Mouse (Mus musculus) limb, embryonic 11.5 days (tissue): ENCODE measurements at regions not wholly inside any gene's neighbourhood (a gene's known extent, or its start where the extent isn't known, plus 50 kb on each side); places are given as distances from the start of the nearest gene placed in this dataset.
A peak's percentile ranks its signal among the peaks of the same experiment; 100 is the strongest.

Source experiments
- ATAC-seq: fragments of 200-750 bp; cut with Nextera tagmentation; 2 replicates; pipeline ENCODE4 v1.8.0; 2017; ENCODE audit warnings: low read depth; ENCODE audit not compliant: insufficient number of reproducible peaks, low FRiP score, low TSS enrichment
- DNase-seq: peaks from one replicate; pipeline ENCODE4 v3.0.0-alpha.2; 2015; ENCODE audit warnings: low spot score
- H3K27ac ChIP-seq: fragments of 300-500 bp; sonication (generic); replicated peaks from 2 replicates; pipeline ENCODE4 v1.5.1; 2014; ENCODE audit warnings: low read depth, mild to moderate bottlenecking, low read length
- H3K27me3 ChIP-seq: fragments of 300-500 bp; sonication (generic); 2 replicates; pipeline ENCODE4 v1.6.1; 2014; ENCODE audit warnings: mild to moderate bottlenecking, low read length, mixed read lengths; ENCODE audit not compliant: control insufficient read depth, insufficient read depth
- H3K36me3 ChIP-seq: fragments of 300-500 bp; sonication (generic); 2 replicates; pipeline ENCODE4 v1.6.1; 2014; ENCODE audit warnings: mild to moderate bottlenecking, low read length, moderate library complexity, mixed read lengths; ENCODE audit not compliant: control insufficient read depth, insufficient read depth
- H3K4me1 ChIP-seq: fragments of 300-500 bp; sonication (generic); 2 replicates; pipeline ENCODE4 v1.6.1; 2014; ENCODE audit warnings: low read length, mixed read lengths; ENCODE audit not compliant: control insufficient read depth, insufficient read depth
- H3K4me2 ChIP-seq: fragments of 300-500 bp; sonication (generic); 2 replicates; pipeline ENCODE4 v1.6.1; 2014; ENCODE audit warnings: low read depth, mild to moderate bottlenecking, moderate library complexity; ENCODE audit not compliant: severe bottlenecking
- H3K4me3 ChIP-seq: fragments of 300-500 bp; sonication (generic); 2 replicates; pipeline ENCODE4 v1.5.1; 2014; ENCODE audit warnings: low read depth, low read length
- H3K9ac ChIP-seq: fragments of 300-500 bp; sonication (generic); 2 replicates; pipeline ENCODE4 v1.6.1; 2014; ENCODE audit warnings: mild to moderate bottlenecking, low read length
- H3K9me3 ChIP-seq: fragments of 300-500 bp; sonication (generic); 2 replicates; pipeline ENCODE4 v1.6.1; 2016; ENCODE audit warnings: low read length; ENCODE audit not compliant: control insufficient read depth
- WGBS: fragments of 180-500 bp; shearing (Covaris S2); extraction: QIAGEN DNeasy Blood & Tissue Kit; methylation state at CpG from one replicate; pipeline ENCODE4 v1.1.7; 2014; 5-methylcytosine and 5-hydroxymethylcytosine counted together

DNA sequence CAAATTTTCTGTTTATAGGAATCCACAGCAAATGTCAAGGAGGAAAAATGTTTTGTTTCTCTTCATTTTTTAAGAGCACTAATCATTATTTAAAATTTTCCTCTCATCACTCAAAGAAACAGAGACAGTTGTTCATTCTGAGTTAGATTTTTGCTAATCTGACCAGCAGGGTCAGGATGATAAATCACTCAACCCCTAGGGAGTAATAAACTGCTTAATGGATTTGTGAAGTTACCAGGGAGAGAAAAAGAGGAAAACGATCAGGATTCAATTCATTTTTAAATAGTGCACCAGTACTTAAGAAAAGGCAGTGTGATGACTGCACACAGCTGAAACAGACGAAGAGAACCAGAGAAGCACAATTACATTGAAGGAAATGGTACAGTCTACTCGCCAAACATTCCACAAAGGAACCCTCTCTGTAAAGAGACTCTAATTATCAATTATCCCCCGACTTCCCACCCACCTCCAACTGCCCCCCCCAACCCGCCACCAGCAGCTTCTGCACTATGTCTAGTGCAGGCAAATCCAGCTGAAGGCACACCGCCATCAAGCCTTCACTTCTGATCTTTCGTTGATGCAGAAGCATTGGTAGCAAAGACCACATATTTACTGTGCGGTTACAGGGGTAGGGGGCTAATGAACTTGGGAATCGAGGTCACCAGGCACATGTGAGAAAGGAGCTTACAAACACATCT, 481.9 kb downstream of the Psat1 start:
- H3K9me3 ChIP-seq = no peaks in the 10 kb centered on the region
- no peaks in the 10 kb centered on the region for H3K4me1 ChIP-seq
- no peaks in the 10 kb centered on the region for H3K36me3 ChIP-seq
- H3K4me2 ChIP-seq = no peak overlapping the region
- ATAC-seq (no peak), DNase-seq (peak; percentile 23)
- WGBS = 11% methylated on average over 9 of the region's 9 CpGs
- no peak overlapping the region for H3K27ac ChIP-seq
- H3K9ac ChIP-seq = no peak overlapping the region
- no peaks in the 10 kb centered on the region for H3K27me3 ChIP-seq
- no peak overlapping the region for H3K4me3 ChIP-seq

DNA sequence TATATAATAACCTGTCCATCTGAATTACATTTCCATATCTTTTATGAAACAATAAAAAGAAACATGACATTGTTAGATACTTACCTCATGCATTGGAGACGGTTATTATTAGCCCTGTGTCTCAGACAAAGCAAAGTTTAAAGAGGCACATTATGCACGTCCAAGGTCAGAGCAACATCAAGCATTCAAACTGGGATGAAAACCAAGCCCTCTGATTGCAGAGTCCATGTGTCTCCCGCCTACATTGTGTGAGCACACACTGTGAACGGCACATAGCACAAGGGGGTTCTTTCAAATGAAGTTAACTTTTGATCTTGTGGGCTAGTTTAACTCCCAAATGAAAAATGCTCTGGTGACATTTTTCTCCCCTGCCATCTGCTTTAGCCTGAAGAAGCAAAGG, 489.3 kb downstream of the Psat1 start:
- Histone ChIP-seq H3K36me3 (no peaks in the 10 kb centered on the region), H3K27ac (no peak overlapping the region), H3K9me3 (no peaks in the 10 kb centered on the region), H3K4me3 (no peak overlapping the region), H3K4me1 (no peaks in the 10 kb centered on the region), H3K4me2 (no peak overlapping the region), H3K27me3 (no peaks in the 10 kb centered on the region), H3K9ac (no peak overlapping the region)
- 66% methylated on average over 4 of the region's 4 CpGs for WGBS
- ATAC-seq = no peak
- DNase-seq = no peak

DNA sequence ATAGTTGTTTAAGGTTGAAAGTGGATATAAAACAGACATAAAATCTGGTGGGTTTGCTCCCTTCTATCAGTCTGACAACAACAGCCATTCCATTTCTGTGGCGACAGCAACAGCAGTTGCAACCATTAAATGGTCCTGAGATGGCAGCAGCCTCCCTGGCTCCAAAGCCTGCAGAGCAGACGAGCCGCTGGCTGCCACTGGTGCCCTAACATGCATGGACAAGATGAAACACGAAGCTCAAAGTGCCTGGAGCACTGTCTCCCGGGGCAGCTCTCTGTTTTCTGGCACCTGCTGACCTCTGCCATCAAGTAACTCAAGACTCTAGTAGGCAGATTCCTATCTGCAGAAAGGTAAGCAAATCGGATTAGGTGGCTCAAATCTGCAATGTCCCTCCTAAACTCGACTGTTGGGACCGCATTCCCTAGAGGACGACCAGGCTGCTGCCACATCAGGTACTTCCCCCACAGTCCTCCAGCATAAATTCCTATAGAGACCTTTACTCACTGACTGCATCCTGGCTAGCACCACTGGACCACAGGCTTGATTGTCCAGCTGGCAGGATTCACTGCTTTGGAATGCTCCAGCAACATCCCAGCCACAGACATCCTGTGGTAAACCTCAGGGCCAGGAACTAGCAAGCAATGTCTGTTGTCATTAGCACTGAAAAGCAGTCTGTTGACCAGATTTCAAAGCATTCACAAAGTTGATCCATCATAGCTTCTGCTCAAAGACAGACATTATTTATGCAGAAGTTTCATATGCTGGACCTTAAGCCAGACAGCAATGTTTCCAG, 490.0 kb downstream of the Psat1 start:
- Histone ChIP-seq H3K4me2 (no peak overlapping the region), H3K9ac (no peak overlapping the region), H3K4me1 (no peaks in the 10 kb centered on the region), H3K27me3 (no peaks in the 10 kb centered on the region), H3K4me3 (no peak overlapping the region), H3K36me3 (no peaks in the 10 kb centered on the region), H3K9me3 (no peaks in the 10 kb centered on the region), H3K27ac (no peak overlapping the region)
- DNase-seq (peak; percentile 24), ATAC-seq (no peak)
- WGBS = 39% methylated on average over 9 of the region's 9 CpGs

DNA sequence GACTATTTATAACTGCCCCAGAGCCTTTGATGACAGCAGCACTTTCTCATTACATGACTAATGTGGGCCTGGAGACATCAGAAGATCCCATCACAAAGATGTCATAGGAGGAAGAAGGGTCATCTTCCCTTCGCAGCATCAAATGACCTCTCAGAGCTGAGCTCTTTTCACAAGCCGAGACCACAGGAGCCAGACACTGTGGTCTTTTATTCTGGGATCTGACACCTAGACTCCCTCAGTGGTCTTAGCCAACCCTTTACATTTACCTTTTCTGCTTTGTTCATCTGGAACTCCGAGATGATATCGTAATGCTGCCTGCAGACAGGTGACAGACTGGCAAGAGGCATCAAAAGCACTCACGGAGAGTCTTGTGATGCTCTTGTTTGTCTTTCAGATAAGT, 498.1 kb downstream of the Psat1 start:
- no peaks in the 10 kb centered on the region for H3K36me3 ChIP-seq
- H3K4me2 ChIP-seq = no peak overlapping the region
- H3K9ac ChIP-seq = no peak overlapping the region
- H3K4me1 ChIP-seq = no peaks in the 10 kb centered on the region
- ATAC-seq (no peak), DNase-seq (no peak)
- 59% methylated on average over 5 of the region's 5 CpGs for WGBS
- H3K9me3 ChIP-seq = no peaks in the 10 kb centered on the region
- no peak overlapping the region for H3K27ac ChIP-seq
- H3K4me3 ChIP-seq = no peak overlapping the region
- H3K27me3 ChIP-seq = no peaks in the 10 kb centered on the region

DNA sequence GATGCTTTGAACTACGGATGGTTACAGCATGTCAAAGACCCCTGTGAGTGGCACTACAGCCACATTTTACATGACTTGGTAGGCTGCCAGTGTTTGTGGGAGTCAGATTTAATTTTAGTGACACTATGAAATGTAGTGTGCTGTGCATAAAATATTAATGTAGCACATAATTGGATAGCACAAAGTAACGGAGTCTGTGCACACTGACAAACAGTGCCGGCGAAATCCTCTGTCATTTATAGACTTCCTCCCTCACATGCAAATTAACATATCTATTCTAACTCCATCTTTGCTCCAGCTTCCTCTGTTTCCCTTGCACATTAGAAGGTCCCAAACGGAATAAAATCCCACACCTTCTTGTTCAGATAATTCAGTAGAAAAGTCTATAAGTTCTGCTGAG, 515.3 kb downstream of the Psat1 start:
- ATAC-seq = no peak
- Histone ChIP-seq H3K9ac (no peak overlapping the region), H3K4me1 (no peaks in the 10 kb centered on the region), H3K27me3 (no peaks in the 10 kb centered on the region), H3K4me2 (no peak overlapping the region), H3K36me3 (no peaks in the 10 kb centered on the region), H3K4me3 (no peak overlapping the region), H3K9me3 (no peaks in the 10 kb centered on the region), H3K27ac (no peak overlapping the region)
- 96% methylated on average over 5 of the region's 5 CpGs for WGBS
- DNase-seq = no peak

DNA sequence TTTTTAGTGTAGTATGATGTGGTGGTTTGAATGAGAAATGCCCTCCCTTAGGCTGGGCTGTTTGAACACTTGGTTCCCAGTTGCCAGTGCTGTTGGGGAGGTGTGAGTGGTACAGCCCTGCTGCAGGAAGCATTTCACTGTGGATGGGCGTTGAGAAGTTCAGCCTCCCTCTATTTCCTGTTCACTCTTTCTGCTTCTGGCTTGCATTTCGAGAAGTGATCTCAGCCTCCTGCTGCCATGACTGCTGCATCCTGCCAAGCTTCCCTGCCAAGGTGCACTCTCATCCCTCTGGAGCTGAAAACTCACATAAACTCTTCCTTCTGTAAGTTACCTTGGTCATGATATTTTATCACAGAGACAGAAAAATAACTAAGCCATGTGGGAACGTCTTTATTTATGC, 525.8 kb downstream of the Psat1 start:
- ATAC-seq = no peak
- Histone ChIP-seq H3K9ac (no peak overlapping the region), H3K27ac (no peak overlapping the region), H3K36me3 (no peaks in the 10 kb centered on the region), H3K9me3 (no peaks in the 10 kb centered on the region), H3K4me3 (no peak overlapping the region), H3K27me3 (no peaks in the 10 kb centered on the region), H3K4me1 (no peaks in the 10 kb centered on the region), H3K4me2 (no peak overlapping the region)
- WGBS = 45% methylated on average over 3 of the region's 3 CpGs
- DNase-seq = no peak

DNA sequence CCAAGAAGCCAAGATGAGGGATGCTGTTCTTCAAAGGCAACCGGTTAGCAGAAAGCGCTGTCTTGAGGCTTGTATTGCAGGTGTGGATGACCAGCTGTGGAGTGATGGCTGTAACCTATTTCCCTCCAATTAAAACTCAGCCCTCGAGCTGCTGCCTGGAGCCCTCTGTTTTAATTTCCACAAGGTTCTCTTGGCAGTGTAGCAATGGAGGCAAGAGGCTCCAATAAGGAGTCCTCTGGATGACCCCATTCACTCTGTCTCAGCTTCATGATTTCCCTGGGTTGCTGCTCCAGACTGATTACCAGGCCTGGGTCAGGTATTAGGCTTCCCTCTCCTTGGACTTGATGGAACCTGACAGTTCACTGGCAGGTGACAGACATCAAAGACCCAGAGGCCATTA, 548.5 kb downstream of the Psat1 start:
- H3K4me1 ChIP-seq = no peaks in the 10 kb centered on the region
- no peaks in the 10 kb centered on the region for H3K27me3 ChIP-seq
- DNase-seq (no peak), ATAC-seq (no peak)
- H3K4me3 ChIP-seq = no peak overlapping the region
- no peaks in the 10 kb centered on the region for H3K9me3 ChIP-seq
- WGBS = 59% methylated on average over 3 of the region's 3 CpGs
- H3K9ac ChIP-seq = no peak overlapping the region
- H3K36me3 ChIP-seq = no peaks in the 10 kb centered on the region
- H3K27ac ChIP-seq = no peak overlapping the region
- H3K4me2 ChIP-seq = no peak overlapping the region

DNA sequence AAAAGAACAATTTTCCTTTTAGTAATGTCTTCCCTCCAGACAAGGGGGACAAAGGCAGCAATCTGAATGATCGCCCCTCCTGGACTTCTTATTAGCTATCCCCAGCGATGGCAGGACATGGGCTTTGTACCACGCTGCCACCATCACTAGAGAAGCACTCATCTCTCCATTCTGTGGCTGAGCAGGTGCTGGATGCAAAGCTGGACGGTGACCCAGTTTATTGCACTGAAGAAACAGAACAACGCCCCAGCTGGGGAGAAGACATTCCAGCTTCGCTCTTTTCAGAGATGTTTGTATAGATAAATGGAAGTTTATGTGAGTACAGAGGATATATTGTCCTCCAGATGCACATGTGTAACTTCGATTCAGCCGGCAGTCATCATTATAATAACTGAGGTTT, 575.5 kb downstream of the Psat1 start:
- Histone ChIP-seq H3K9ac (no peak overlapping the region), H3K4me2 (no peak overlapping the region), H3K27ac (no peak overlapping the region), H3K27me3 (no peaks in the 10 kb centered on the region), H3K36me3 (no peaks in the 10 kb centered on the region), H3K4me1 (no peaks in the 10 kb centered on the region), H3K4me3 (no peak overlapping the region), H3K9me3 (no peaks in the 10 kb centered on the region)
- 87% methylated on average over 8 of the region's 8 CpGs for WGBS
- DNase-seq (no peak), ATAC-seq (no peak)
